Comparison of ENCODE assay signal across 8 mouse cellular contexts in the genomic region with DNA sequence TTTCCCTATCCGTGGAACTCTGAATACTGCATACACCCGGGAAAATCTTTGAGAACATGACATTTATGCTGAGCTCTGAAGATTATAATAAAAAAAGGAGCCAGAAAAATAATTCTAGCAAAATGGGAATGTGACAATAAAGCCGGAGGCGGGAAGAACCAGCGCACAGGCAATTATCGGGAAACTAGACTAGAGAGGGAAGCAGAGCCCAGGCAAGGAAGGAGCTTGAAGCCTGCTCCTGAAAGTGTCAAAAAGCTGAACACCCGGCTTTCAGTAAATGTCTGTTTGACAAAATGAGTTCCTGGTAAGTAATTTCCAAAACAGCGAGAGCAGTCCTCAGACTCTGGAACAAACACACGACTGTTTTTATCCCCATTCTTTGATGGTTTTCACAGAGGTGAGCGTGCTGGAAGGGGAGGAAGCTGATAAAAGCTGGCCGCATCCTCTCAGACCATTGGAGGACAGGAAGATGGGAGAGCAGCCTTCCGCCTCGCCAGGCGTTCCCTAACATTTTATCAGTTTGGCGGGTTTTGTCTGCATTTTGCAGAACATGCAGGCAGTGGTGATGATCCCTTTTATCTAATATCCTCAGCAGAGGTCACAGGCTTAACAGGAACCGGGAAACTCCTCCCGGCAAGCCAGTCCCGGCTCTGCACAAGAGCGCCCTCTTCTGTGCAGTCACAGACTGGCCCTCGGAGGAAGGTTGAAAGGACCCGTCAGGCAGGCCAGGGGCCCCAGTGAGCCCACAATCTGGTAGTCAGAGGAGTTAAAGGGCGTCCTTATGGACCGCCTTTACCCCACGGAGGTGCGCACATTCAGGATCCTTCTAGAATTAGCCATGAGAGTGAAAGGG.
A peak's percentile ranks its signal among the peaks of the same experiment; 100 is the strongest.
DNase-seq lines count a peak whose midpoint lies in the region; ATAC-seq and TF ChIP-seq lines count a peak whose summit lies in the region.

No protein-coding gene starts in this region.

- peak; percentile 91; the same call in 1 of the 2 replicates for TF ChIP-seq CTCF in gastrocnemius, adult 2 months (IDR thresholded peaks at IDR 0.05)

- no peaks in the 10 kb centered on the region for H3K36me3 ChIP-seq in hindbrain, embryonic 16.5 days (ENCODE audit: control insufficient read depth, insufficient read depth, low read length)

- 16% methylated on average over 25 of the region's 25 CpGs for WGBS in hindbrain, embryonic 16.5 days

- peak overlapping the region; percentile 39 for H3K9ac ChIP-seq in hindbrain, embryonic 16.5 days (ENCODE audit: low read depth, low read length)

- intact Hi-C loops in gastrocnemius, adult 2 months (cut with DNase I), result loop anchor here (5.0 to 10.0 kb wide), 5 partner anchors 63 to 578 kb away; partner anchors contain the start of gene 1700056E22Rik

- peak overlapping the region; percentile 48 for H3K4me2 ChIP-seq in hindbrain, embryonic 16.5 days (ENCODE audit: low read length)

- no peaks in the 10 kb centered on the region for H3K27me3 ChIP-seq in hindbrain, embryonic 16.5 days (replicated peaks; ENCODE audit: control insufficient read depth, insufficient read depth, low read length)

- peak overlapping the region; percentile 56 for H3K27ac ChIP-seq in gastrocnemius, adult 2 months
- H3K27ac ChIP-seq in hindbrain, embryonic 16.5 days (ENCODE audit: low read depth, low read length), result no peak overlapping the region

- H3K4me1 ChIP-seq in hindbrain, embryonic 16.5 days (ENCODE audit: control insufficient read depth, insufficient read depth, low read depth, low read length), result no peaks in the 10 kb centered on the region; the same call in 1 of the 2 replicates

- peak overlapping the region; percentile 55 for H3K4me3 ChIP-seq in gastrocnemius, adult 2 months
- H3K4me3 ChIP-seq in hindbrain, embryonic 16.5 days (ENCODE audit: low read length), result peak overlapping the region; percentile 23

- H3K9me3 ChIP-seq in hindbrain, embryonic 16.5 days (ENCODE audit: control insufficient read depth, low read length), result no peaks in the 10 kb centered on the region

- DNase-seq in R1 (ENCODE audit: low read depth, low spot score), result peak; percentile 51
- DNase-seq in cerebellum, postnatal 25 days, result peak; percentile 81 to 89
- DNase-seq in gastrocnemius, adult 2 months, result peak; percentile 87
- DNase-seq in layer of hippocampus, postnatal 36 days, result peak; percentile 58 to 64
- peak; percentile 78 for DNase-seq in lung, postnatal 36 days
- peak; percentile 60 for DNase-seq in right cerebral cortex, adult 18-20 months
- DNase-seq in urinary bladder, adult 18-20 months (ENCODE audit: low spot score in 2 of 2), result peak; percentile 38 to 57

- peak; percentile 56; the same call in 1 of the 2 replicates for ATAC-seq in hindbrain, embryonic 16.5 days
